Mouse (Mus musculus): Measurements from ENCODE around the gene Otulinl. TPM values are rescaled to one million over a fixed set of nuclear protein-coding genes. Genes with fewer than 3 reads are reported as not detected.

Otulinl gene
- total and polyA plus RNA-seq, 3 experiments, result not detected

DNA sequence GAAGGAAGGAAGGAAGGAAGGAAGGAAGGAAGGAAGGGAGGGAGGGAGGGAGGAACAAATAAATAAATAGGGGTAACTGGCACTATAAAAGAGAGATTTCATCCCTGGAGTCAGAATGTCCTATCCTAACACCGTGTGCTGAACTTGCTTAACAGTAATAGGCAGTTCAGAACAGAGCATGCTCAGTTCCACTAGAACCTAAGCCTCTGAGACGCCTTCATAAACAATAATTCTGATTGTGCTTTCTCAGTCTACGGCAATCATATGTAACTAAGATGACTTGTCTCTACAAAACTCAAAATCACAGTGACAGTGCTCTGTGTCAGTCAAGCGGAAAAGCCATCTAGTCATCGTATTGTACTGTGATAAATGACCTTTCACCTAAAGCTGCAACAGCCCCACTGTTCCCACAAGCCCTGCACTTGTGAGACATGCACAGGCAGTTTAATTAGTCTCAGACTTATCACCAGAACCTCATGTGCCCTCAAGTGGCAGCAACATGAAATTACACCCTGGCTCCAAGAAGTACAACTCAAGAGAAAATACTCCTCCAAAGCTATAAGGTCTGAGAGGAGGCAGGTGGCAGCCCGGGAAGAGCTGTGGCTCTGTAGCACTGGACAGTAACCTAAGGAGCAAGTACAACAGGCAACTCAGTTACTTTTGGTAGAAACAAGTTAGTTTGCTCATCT, 68.7 kb downstream of the Otulinl start:
- H3K4me1 ChIP-seq (ENCODE audit: insufficient read depth, low read depth, low read length), result peaks cover 26% of the 10 kb centered on the region
- no peaks in the 10 kb centered on the region for H3K27me3 ChIP-seq (ENCODE audit: insufficient read depth, low read length)
- ATAC-seq (ENCODE audit: extremely low read depth, insufficient number of reproducible peaks, low FRiP score, poor library complexity, severe bottlenecking), result peak; percentile 71
- peaks cover 91% of the 10 kb centered on the region for H3K36me3 ChIP-seq (replicated peaks)
- TF ChIP-seq POLR2AphosphoS5 (IDR thresholded peaks at IDR 0.05; ENCODE audit: insufficient replicate concordance, low read depth, low read length) (no peak), CTCF (IDR thresholded peaks at IDR 0.05; ENCODE audit: low read depth, low read length) (peak; percentile 80)
- DNase-seq (ENCODE audit: low spot score), result no peak
- H3K4me3 ChIP-seq (ENCODE audit: low read depth, low read length), result no peak overlapping the region
- H3K9me3 ChIP-seq (replicated peaks), result no peaks in the 10 kb centered on the region

DNA sequence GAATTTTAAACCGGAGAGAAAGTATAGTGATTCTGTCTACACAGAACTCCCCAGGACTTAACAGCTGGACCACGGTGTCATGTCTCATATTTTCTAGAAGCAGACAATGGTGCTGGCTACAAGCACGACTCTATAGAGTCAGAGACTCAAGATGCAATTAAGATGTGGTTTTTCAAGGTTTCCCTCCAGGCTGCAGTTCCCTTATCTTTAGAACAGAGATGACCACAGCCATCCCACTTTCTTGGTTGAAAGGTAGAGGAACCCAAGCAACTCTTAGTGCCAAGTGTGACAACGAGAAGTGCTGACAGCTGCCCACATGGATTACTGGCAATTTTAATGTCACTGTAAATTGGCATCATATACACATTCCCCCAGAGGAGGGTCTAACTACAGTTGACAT, 71.8 kb downstream of the Otulinl start:
- H3K9me3 ChIP-seq (replicated peaks), result no peaks in the 10 kb centered on the region
- TF ChIP-seq GATA1 (IDR thresholded peaks at IDR 0.05; ENCODE audit: borderline replicate concordance, low read length), result no peak
- no peak for TF ChIP-seq POLR2AphosphoS5 (IDR thresholded peaks at IDR 0.05; ENCODE audit: insufficient replicate concordance, low read depth, low read length)
- no peak for TF ChIP-seq GATA2 (IDR thresholded peaks at IDR 0.05; ENCODE audit: borderline replicate concordance, low read depth, low read length)
- no peak for TF ChIP-seq CTCF (IDR thresholded peaks at IDR 0.05; ENCODE audit: low read depth, low read length)
- TF ChIP-seq TAL1 (conservative IDR thresholded peaks at IDR 0.05; ENCODE audit: low read depth, low read length), result no peak
- H3K27me3 ChIP-seq (ENCODE audit: insufficient read depth, low read length), result no peaks in the 10 kb centered on the region
- DNase-seq (ENCODE audit: low spot score) (no peak), ATAC-seq (ENCODE audit: extremely low read depth, insufficient number of reproducible peaks, low FRiP score, poor library complexity, severe bottlenecking) (peak; percentile 42)
- no peak overlapping the region for H3K4me3 ChIP-seq (ENCODE audit: low read depth, low read length)
- peaks cover 26% of the 10 kb centered on the region for H3K4me1 ChIP-seq (ENCODE audit: insufficient read depth, low read depth, low read length)
- H3K36me3 ChIP-seq (replicated peaks), result peaks cover 94% of the 10 kb centered on the region

DNA sequence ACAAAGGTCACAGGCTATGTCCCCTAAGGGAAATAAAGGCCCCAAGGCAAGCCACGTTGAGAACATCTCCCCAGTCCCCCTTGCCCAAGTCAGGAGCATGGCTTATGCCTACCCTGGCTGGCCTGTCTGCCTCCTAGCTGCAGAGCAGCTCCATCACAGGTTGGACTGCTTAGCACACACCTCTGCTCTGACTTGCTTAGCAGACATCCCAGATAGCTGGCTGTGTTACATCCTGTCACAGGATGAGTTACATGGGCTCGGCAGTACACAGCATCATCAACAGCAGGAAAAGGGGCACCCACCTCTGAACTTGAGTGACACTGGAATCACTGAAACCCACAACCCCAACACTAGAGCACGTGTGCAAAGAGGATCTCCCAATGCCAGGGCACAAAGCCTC, 76.1 kb downstream of the Otulinl start:
- no peak for ATAC-seq (ENCODE audit: extremely low read depth, insufficient number of reproducible peaks, low FRiP score, poor library complexity, severe bottlenecking)
- no peak overlapping the region for H3K4me3 ChIP-seq (ENCODE audit: low read depth, low read length)

More for the DNA sequence above, 76.1 kb downstream of the Otulinl start:
- Histone ChIP-seq H3K27me3 (ENCODE audit: insufficient read depth, low read length) (no peaks in the 10 kb centered on the region), H3K36me3 (replicated peaks) (peaks cover 93% of the 10 kb centered on the region), H3K9me3 (replicated peaks) (no peaks in the 10 kb centered on the region), H3K4me1 (ENCODE audit: insufficient read depth, low read depth, low read length) (peaks cover 11% of the 10 kb centered on the region)
- no peak for DNase-seq (ENCODE audit: low spot score)
- TF ChIP-seq GATA2 (IDR thresholded peaks at IDR 0.05; ENCODE audit: borderline replicate concordance, low read depth, low read length) (no peak), POLR2AphosphoS5 (IDR thresholded peaks at IDR 0.05; ENCODE audit: insufficient replicate concordance, low read depth, low read length) (no peak), CTCF (IDR thresholded peaks at IDR 0.05; ENCODE audit: low read depth, low read length) (no peak), TAL1 (conservative IDR thresholded peaks at IDR 0.05; ENCODE audit: low read depth, low read length) (no peak)

Other genes starting within 250 kb of the Otulinl start
- 145 and 154 TPM in 2 replicates for gene Ank, start 214.9 kb downstream of the Otulinl start, total RNA-seq (2014; fragmentation: Nextera tagmentation)
- 38.2 and 39.2 TPM in 2 replicates for gene Ank, start 214.9 kb downstream of the Otulinl start, total RNA-seq (2017)
- gene Ank, start 214.9 kb downstream of the Otulinl start, polyA plus RNA-seq (2012), result 28.0 and 37.0 TPM in 2 replicates
- 40.3 and 42.5 TPM in 2 replicates for gene Otulin, start 50.9 kb downstream of the Otulinl start, total RNA-seq (2014; fragmentation: Nextera tagmentation)
- 33.8 and 43.3 TPM in 2 replicates for gene Otulin, start 50.9 kb downstream of the Otulinl start, total RNA-seq (2017)
- gene Otulin, start 50.9 kb downstream of the Otulinl start, polyA plus RNA-seq (2012), result 37.4 and 40.3 TPM in 2 replicates